Mouse (Mus musculus) testis, adult 2 months (tissue): ENCODE measurements around the gene Slit1.

Source experiments
- CTCF ChIP-seq: fragments of 200-500 bp; IDR thresholded peaks from 2 replicates; pipeline ENCODE4 v1.5.1; 2012; ENCODE audit warnings: low read depth, mild to moderate bottlenecking, inconsistent platforms, low read length, moderate library complexity; ENCODE audit not compliant: control insufficient read depth, insufficient read depth, insufficient replicate concordance
- POLR2A ChIP-seq: fragments of 200-500 bp; IDR thresholded peaks from 2 replicates; pipeline ENCODE4 v1.6.1; 2012; ENCODE audit warnings: low read depth, mild to moderate bottlenecking, inconsistent platforms, low read length, moderate library complexity; ENCODE audit not compliant: control insufficient read depth

GRCm38 (mm10) chr19:41657446-41657845 lies 86.0 kb downstream of the Slit1 start:
- TF ChIP-seq CTCF (no peak), POLR2A (no peak)
